Mouse (Mus musculus) heart, adult 8-10 months (tissue): ENCODE data around the gene Exoc3l2. TPM values are rescaled to one million over a fixed set of nuclear protein-coding genes. Genes with fewer than 3 reads are reported as not detected.
"Not testable (repeated sequence)": the region's sequence is repeated elsewhere in the genome, so short reads cannot be mapped to it uniquely, and the experiment has no call there.

Experiments used
- DNase-seq: peaks from one replicate; pipeline ENCODE4 v3.0.0; 2022; ENCODE audit warnings: low spot score
- total RNA-seq, 4 experiments: library from RNA; stranded (reverse); gene quantifications; 2 replicates each; pipeline ENCODE4 v1.2.4; 2022

The Exoc3l2 gene
- total RNA-seq, 4 experiments from 2014 or later, result 0.94 to 1.5 (median 1.1) TPM

- no peak for DNase-seq
Observed at GRCm38 (mm10) chr7:19486549-19486948, 23.4 kb downstream of the Exoc3l2 start.

DNA sequence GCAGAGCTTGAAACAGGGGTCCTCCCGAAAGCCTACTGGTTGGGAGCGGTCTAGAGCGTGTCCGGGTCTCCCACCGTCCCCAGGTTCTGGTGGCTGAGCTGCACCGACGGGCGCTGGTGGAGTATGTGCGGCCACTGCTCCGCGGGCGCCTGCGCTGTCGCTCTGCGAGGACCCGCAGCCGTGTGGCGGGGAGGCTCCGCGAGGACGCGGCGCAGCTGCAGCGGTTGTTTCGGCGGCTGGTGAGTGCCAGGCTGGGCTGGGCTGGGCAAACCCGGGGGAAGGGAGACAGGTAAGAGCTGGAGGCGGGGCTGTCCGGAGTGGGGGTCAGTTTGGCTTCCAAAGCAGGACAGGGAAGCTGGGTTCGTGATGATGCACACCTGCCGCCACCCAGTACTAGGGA, 26.4 kb downstream of the Exoc3l2 start:
- DNase-seq, result no peak

- DNase-seq, result no peak
Observed at GRCm38 (mm10) chr7:19491731-19492130, 28.6 kb downstream of the Exoc3l2 start.

GRCm38 (mm10) chr7:19494751-19495474, 31.8 kb downstream of the Exoc3l2 start:
- DNase-seq, result no peak

DNA sequence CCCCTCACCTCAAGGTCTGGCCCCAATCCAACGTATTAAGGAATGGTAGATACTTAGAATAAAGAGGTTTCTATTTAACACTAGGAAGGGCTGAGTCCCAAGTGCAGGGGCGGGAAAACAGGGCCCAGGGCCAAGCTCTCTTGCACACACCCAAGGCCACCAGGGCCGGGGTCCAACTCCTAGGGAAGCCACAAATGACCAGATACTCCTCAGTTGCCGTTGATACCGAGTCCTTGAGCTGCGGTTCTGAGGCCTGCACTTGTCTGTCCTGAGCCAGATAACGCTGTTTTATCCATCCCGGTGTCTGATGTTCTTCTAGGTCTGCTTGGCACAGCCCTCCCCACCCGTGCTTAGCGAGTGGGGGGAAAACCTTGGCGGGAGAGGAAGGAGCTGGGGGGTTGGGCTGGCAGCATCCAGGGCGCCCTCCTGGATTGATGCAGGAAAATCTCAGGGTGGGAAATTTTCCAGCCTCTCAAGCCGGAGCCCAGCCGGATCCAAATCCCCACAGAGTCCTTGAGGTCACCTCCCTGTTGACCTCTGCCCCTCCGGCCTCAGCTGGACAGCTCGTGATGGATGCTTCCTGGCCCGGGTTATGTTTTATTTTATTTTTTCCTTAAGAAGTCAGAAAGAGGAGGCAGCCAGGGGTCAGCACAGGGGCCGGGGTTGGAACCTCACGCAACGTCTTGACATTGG, 32.5 kb downstream of the Exoc3l2 start:
- DNase-seq, result no peak

- DNase-seq, result no peak
Observed at GRCm38 (mm10) chr7:19496214-19496555, 33.1 kb downstream of the Exoc3l2 start.

GRCm38 (mm10) chr7:19498326-19498725, 35.2 kb downstream of the Exoc3l2 start:
- DNase-seq, result no peak

- no peak for DNase-seq
Observed at GRCm38 (mm10) chr7:19500420-19501363, 37.6 kb downstream of the Exoc3l2 start.

- DNase-seq, result no peak
Observed at GRCm38 (mm10) chr7:19501658-19502057, 38.5 kb downstream of the Exoc3l2 start.

DNA sequence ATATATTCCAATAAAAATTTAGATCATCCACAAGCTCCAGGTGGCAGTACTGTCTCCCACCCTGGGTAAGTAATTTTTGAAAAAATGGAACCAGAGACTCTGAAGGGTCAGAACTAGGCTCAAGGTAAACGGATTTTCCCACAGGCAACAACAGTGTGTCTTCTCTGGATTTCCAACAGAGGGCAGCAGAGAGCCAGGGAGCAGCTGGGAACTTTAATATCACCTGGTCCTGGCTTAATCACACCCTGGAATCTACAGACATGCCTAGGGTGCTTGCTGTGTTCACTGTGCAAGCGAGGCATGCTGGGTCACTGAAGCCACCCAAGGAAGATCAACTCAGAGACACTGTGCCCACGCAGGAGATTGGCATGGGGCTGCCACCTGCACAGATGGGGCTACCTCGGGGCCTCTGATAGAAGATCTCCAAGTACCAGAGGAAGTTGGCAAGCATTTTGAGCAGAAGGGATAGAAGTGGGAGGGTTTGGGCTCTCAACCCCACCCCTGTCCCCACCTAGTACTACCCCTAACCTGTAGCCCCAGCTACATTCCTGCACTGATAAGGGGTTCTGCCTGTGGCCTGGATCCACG, 40.4 kb downstream of the Exoc3l2 start:
- DNase-seq, result peak; percentile 53

DNA sequence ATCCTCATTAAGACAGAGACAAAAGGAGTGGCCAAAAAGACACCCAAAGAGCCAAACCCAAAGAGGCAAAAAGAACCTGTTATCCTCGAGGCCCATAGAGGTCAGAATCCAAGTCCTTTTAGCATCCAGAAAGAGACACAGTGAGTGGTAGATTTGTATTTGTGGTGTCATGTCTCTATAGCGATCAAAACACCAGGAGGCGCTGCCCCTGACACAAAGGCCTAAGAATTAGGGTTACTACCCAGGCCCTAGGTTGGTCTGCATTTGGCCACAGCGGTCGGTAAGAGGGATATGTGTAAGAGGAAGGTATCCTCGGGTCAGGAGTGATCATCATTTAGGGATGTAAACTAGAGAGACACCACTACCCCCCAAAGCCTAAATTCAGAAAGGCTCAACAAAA, 43.2 kb downstream of the Exoc3l2 start:
- DNase-seq, result no peak

GRCm38 (mm10) chr7:19506969-19507611, 44.0 kb downstream of the Exoc3l2 start:
- no peak for DNase-seq

GRCm38 (mm10) chr7:19507612-19507981, 44.5 kb downstream of the Exoc3l2 start:
- DNase-seq, result no peak

DNA sequence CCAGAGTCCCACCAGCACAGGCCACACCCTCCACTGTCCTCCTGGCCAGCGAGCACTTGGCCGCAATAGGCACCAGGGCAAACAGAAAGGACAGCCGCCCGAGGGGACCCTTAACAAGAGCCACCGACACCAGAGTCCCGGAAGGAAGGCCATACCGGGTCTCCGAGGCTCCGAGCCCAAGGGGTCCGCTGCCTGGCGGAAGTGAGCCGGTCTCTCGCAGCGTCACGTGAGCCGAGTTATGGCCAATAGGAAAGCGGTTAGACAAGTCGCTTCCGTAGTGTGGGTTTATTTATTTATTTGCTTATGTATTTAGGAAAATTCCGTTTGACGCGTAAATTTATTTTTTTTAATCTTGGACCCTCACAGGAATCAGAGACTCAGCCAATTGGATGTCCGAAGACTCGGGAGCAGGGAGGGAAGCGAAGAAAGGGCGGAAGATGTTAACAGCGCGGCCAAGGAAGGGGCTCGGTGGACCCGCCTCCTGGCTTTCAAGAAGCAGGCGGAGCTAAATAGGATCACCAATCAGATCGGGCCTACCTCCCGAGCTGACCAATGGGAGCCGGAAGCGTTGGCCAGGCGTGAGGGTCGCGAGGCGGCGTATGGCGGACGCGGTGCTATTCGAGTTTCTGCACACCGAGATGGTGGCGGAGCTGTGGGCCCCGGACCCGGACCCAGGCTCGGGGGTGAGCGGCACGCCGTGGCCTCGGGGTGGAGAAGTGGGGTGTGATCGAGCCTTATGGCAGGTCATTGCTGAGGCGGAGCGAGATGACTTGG, 45.2 kb downstream of the Exoc3l2 start, which contains the start of the genes Bloc1s3 and Trappc6a:
Bloc1s3 (minus strand) TSS at position 218 of the 774 bp plus-strand sequence.
Trappc6a (plus strand) TSS at position 246 of the 774 bp plus-strand sequence.
- peak; percentile 92 for DNase-seq

- no peak for DNase-seq
Observed at GRCm38 (mm10) chr7:19508924-19509568, 45.9 kb downstream of the Exoc3l2 start.

- DNase-seq, result no peak
Observed at GRCm38 (mm10) chr7:19509786-19510185, 46.7 kb downstream of the Exoc3l2 start.

DNA sequence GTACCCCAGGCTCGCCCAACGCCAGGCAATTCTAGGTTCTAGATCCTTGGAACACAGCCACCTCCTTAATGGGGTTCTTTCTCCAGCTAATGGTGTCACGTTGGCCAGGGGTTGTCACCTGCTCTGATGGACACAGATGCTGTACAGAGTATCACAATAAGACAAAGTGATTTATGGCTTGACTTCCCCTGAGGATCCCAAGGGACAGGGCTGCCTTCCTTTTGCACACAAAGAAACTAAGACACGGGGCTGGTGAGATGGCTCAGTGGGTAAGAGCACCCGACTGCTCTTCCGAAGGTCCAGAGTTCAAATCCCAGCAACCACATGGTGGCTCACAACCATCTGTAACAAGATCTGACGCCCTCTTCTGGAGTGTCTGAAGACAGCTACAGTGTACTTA, 48.8 kb downstream of the Exoc3l2 start:
- not testable (repeated sequence) for DNase-seq

GRCm38 (mm10) chr7:19512353-19512752, 49.2 kb downstream of the Exoc3l2 start:
- no peak for DNase-seq

DNA sequence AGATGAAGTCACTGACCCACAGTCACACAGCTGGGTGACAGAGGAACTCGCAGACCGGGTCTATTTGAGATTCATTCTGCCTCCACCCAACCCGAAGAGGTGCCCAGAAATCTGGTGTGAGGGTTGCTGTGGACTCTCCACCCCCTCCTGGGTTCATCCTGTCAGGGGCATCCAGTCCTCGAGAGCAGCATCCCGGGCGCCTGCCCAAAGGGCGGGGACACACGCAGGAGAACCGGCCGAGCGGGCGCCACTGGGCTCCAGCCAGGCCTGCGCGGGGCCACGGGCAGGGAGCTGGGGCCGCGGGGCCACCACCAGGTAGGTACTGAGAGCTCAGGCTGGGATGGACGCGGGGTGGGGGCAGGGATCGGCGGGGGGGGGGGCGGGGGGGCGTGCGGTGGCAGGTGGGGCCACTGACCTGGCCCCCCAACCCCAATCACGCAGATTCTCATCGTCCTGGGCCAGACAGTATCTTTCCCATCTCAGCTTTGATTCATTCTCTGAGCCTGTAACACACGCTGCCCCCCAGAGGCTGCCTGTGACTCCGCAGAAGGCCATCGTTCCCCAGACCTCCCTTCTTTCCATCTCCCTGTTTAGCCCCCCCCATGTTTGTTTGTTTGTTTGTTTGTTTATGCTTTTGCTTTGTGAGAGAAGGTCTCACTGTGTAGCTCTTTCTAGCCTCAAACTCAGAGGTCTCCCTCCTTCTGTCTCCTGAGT, 54.7 kb downstream of the Exoc3l2 start, which contains the start of gene Nkpd1:
Nkpd1 (plus strand) TSS at position 187 of the 714 bp plus-strand sequence.
- no peak for DNase-seq
